Mouse (Mus musculus) ES-Bruce4 (cell line): ENCODE results near the gene Mcm7.

ENCODE experiments used
- CTCF ChIP-seq: IDR thresholded peaks from one replicate; pipeline ENCODE4 v1.8.1; 2011; ENCODE audit warnings: low read depth, low read length
- EP300 ChIP-seq: IDR thresholded peaks from 2 replicates; pipeline ENCODE4 v1.6.1; 2011; ENCODE audit warnings: low read depth, low read length; ENCODE audit not compliant: insufficient read depth
- POLR2A ChIP-seq: IDR thresholded peaks from one replicate; pipeline ENCODE4 v1.8.1; 2011; ENCODE audit warnings: low read length; ENCODE audit not compliant: insufficient read depth

GRCm38 (mm10) chr5:138137935-138138549, 34.2 kb downstream of the Mcm7 start:
- TF ChIP-seq CTCF (peak; percentile 28), POLR2A (no peak), EP300 (no peak)
